Mouse (Mus musculus) v-Abl transformed pro-B cells (cell line): Measurements from ENCODE around the gene Bcl2.

ENCODE experiments used
- in situ Hi-C, 2 experiments: fragments of 400-800 bp; cut with MboI; formaldehyde crosslinking; loops; one replicate each; pipeline ENCODE4 v1.15.1; 2025; ENCODE audit not compliant: unreplicated experiment in 2 of 2

Bcl2 gene

DNA sequence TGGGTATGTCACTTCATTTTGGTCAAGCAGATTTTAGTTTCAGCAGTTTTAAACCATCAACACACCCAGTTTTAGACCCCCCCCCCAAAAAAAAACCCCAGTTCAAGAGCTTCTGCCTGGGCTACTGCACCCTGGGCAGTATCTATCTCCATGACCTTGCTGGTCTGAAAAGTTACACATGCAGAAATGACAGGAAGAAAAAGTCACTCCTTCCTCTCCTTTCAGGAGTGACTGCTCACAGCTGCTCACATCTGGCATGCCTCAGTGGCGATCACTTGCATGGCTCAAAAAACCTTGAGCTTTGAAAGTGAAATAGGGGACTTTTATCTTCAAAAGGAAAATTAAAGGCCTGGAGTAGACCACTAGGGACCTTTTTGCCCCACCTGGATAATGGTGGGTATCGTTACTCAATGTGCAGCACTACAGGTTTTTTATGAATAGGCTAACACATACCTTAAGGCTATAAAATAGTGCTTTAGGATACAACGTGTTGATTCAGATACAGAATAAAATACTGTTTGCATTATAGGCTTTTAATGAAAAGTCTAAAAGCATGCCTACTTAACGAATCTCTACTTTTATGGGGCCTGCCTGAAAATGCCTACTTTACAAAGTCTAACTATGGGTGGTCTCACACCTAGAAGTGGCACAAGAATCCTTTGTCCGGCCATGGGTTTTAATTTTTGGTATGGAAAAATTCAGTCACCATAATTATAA is 116.3 kb downstream of the Bcl2 start:
- in situ Hi-C loops = no loop called here

DNA sequence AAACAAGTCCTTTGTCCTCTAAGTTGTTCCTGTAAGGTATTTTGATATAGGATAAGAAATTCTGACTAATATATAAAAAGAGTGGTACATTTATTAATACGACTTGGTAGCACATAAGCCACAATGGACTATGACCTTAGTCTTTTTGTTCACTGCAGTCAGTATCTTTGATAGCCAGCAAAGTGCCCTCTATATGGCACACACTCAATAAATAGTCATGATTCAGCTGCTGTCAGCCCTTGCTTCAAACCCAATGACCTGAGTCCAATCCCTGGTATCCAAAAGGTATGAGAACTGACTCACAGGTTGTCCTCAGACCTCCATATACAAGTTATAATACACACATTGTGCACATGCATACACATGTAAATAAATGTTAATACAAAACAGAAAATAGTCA is 117.7 kb downstream of the Bcl2 start:
- in situ Hi-C loops = no loop called here

DNA sequence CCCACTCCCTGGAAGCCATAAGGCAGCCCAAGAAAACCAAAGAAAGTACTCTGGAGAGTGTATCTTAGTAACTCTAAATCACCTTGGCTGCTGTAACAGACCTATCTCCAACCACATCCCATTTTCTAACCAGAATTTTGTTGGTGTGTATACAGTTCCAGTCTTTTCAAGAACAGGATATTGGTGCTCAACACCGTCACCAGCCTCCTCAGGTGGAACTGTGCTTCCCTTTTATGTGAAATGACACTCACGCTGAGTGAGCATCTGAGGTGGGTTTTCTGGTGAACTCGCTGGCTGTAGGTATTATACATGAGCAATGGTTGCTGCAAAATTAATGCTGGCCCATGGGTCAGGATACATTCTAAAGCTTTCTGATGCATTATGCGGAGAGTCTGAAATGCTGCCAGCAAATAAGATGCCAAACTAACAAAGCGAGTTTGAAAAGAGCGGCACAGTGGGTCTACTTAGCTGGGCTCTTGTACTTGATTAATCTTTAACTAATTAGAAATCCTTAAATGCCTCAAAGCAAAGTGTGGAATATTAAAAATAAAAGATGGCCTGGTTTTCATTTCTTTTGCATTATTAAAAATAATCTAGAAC is 118.7 kb downstream of the Bcl2 start:
- in situ Hi-C loops = no loop called here

DNA sequence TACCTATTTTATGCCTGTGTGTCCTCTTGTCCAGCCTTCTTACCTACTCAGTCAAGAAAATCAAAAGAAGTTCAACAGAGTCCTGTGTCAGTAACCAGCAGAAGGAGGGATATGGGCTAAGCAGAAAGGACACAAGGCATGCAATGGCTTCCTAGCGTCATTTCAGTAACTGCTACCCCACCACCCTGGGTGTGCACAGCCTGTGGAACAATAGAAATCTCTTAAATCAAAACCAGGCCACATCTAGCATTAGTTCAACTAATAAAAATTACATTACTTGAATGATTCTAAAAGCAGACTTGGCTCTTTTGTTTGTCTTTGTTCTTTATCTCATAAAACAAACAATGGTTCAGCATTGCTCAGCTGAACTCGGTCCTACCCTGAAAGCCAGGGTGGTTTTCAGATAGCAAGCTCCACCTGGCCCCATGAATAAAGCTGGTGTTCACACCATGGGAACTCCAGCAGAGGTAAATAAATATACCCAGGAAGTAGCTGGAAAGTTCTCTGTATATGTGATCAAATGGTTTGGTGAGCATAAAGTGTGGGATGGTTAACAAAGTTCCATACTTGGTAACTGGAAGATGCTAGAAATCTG is 122.8 kb downstream of the Bcl2 start:
- in situ Hi-C loops = no loop called here

DNA sequence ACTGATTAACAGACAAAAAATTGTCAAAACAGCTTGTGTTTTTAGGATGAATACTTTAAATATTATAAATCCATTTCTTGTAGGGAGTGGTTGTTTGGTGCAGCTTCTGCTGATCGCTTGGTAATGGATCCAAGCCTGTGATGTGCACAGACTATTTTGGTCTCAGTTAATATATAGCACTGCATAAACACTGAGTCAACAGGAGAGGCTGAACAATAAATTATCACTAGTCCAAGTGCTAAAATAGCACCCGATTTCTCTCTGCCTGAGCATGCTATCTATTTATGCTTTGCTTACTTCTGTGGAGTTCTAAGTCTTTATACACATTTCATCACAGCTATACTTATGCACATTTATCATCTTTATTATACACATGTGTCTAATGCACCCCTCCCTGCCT is 124.9 kb downstream of the Bcl2 start:
- in situ Hi-C loops = no loop called here

DNA sequence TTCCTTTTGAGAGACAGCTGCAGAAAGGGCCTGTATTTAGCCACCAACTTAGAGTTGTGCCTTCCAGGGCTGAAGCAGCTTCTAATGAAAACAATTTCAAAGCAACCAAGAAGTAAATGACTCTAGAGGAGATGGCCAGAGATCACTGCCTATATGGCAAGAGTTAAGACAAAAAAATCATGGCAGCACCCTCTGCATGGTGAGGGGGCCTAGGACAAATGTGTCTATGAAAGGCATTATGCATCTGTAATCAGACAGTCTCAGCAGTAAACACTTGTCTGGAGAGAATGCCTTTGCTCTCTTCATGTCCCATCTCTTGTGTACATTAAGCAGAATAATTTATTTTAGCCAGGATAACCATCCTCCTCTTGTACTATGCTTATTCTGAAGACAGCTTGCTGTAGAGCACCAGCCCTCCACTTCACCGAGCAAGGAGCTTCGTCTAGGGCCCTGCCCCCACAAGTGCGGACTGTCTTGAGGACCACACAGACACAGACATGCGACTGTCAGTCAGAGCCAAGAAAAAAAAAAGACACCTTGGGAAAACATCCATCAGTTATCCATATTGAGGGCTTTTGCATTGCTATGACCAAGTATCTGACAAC is 126.1 kb downstream of the Bcl2 start:
- in situ Hi-C loops = no loop called here

DNA sequence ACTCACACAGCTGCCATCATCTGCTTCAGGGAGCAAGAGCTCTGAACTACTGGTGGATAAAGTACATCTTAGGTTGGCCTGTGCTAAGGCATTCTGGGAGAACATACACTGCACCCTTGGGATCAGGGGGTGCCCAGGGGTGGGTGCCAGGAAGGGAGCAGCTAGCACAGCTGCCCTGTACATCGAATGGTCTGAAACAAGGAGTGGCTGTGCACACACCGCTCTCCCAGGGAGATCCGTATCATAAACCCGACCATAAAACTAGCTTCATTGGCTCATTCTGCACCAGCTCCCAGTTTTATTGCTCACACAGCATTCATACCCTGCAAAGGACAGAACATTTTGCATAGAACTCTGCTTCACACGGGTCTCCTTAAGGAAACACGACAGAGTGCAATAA is 127.3 kb downstream of the Bcl2 start:
- in situ Hi-C loops = no loop called here

DNA sequence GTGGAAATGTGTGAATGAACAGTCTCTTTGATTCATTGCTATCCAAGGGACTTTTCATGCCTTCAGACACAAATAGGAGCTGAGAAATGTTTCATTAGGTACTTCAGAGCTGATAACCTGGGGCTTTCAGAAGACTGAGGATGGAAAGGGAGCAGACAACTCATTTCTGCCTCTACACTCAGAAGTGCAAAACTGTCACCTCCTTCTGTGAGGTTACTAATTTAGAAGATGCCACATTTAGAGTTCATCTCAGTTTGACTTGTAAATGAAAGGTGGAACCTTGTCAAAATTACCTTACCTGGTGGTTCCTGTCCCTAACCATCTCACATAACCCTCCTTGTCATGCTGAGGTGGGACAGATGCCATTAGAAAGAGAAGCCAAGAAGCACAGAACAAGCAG is 128.7 kb downstream of the Bcl2 start:
- in situ Hi-C loops = no loop called here

DNA sequence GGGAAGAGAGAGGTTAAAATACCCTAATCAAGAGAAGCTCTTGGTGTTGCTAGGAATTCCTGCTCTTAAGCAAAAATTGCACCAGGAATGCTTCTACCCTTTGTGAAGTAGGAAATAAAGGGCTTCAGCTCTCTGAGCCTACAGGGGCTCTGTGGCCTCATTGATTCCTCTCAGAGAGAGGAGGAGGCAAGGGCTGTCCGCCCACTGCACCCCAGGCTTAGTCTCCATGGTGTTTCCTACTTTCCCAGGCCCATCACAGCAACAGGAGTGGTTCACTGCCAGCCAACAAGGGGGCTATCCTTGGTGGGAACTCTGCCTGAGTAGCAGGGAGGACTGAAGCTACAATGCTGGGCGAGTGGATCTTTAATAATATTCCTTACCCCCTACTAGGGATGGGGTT is 129.2 kb downstream of the Bcl2 start:
- in situ Hi-C loops = no loop called here

DNA sequence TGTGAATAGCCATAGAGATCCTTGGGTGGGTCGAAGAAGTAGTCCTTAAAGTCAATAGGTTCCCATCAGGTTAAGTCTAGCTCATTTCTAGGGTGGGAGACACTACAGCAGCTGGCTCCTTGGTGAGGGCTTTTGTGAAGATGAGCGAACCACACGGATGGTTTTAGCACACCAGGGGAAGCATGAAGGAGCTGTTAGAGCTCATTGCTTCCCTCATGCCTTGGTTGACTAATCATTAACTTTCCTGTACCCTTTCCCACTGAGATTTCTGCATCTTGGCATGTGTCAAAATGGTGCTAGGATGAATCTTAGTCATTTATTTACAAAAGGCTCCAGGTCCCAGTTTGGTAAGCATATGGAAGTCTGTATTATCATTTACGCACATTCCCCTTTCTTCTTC is 129.8 kb downstream of the Bcl2 start:
- in situ Hi-C loops = no loop called here

DNA sequence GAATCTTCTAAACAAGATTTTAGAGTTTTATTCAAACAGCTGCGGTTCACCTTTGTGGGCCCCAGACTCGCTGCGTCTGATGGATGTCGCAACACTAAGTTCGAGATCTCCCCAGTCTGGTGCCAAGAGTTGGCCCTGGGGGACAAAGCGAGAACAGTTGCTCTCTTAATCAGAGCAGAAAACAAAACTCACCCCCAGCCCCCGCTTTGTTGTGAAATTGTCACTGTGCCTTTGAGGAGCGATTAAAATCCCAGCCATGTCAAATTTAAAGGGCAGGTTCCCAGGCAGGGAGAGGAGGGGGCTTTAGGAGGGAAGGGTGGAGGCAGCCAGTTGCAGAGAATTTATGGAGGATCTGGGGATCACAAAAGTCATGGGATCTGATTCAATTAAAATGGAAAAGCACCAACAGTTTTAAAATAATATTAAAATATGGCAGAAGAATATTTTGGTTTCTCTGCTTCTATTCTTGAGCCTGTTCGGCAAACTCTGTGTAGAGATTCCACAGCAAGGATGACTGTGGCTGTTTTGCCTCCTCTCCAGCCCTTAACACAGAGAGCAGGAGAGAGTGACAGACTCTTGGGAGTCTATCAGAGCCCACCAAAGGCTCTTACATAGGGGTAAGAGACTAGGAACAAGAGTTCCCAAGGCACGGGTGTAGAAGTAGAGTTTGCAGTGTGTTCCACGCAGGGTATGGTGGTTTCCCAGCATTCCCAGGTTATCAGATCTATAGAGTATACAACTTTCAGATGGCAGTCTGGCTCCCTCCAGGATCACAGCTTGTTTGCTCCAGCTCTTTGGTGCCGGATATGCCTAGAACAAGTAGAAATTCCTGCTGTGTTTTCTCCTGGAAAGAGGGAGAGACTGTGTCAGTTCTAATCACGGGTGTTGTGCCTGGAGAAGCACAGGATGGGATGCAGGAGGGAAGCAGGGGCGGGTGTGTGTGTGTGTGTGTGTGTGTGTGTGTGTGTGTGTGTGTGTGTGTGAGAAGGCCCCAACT is 130.5 kb downstream of the Bcl2 start:
- in situ Hi-C loops = no loop called here

DNA sequence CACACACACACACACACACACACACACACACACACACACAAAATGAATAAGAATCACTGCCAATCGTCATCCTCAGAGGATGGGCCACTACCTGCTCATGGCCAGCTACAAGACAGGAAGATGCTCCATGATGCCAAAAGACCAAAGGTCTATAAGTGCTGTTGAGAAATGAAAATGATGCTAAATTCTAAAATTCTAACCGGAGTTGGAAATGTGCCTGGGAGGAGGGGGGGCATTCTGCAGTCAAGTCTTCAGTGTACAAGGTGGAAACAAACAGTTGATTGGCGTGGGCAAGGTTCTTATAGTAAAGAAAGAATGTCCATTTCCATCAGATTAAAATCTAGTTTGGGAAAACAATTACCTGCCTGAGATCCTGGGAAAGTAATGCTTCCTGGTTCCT is 131.3 kb downstream of the Bcl2 start:
- in situ Hi-C loops = no loop called here

DNA sequence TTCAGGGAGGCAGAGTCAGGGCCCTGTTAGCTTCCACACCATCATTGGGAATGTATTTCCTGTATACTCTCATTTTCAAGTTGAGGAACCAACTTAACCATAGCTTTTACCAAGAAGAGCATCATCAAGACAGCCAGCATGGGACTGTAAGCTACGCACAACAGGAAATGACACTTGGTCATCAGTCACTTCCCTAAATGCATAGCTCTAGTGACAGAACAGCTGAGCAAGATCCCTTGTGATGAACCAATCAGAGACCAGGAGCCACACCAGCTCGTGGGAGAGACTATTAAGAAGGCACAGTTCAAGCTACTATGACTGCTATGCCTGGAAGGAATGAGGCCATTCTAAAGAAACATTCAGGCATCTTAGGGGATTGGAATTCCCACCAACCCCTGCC is 132.3 kb downstream of the Bcl2 start:
- in situ Hi-C loops = no loop called here

DNA sequence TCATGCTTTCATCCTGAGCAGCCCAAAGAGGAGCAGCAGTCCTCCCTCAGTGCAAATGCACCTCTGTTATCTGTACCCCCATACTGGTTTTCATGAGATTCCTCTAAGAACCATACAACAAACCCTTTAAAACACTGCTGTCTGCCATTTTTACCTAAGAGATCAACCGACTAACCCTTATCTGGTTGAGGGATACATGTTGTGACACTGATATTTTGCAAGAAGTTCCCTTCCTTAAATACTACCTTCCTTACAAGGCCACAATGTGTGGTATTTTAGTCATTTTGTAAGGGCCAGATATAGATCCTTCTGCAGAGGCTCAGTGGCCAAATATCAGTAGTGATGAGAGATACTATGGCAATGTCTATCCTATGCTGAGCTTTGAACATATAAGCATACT is 134.3 kb downstream of the Bcl2 start:
- in situ Hi-C loops = no loop called here

DNA sequence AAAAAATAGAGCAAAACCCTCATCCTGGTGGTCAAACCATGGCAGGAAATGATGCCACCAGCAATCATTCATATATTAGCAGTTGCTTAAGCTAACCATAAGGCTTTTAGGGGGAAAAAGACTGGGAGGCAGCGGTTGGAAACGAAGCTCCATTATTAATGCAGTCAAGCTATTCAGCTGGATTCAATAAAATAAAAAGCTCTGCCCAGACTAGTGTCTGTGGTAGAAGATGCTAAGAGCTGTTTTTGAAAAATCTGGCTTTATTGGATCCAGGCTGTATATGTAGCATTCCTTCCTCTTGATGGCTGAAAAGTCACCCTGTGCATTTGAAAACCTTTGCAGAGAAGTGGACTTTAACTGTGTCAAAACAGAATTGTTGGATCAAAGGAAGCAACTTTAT is 141.6 kb downstream of the Bcl2 start:
- in situ Hi-C loops = no loop called here

DNA sequence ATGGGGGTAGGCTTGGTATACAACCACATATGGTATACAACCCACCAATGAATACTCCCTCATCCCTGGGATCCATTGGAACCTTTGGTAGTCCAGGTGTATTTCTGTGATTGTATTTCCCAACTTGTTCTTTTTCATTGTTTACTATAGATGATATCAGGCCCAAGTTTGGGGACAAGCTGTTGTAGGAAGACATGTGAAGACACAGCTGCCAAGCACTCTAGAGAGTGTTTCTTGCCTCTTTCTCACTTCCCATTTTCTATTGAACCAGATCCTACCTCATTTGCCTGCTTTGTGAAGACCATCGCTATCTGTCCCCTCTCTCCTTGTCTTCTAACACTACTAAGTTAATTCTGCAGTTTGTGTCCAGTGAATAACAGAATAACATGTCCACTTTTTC is 143.2 kb downstream of the Bcl2 start:
- in situ Hi-C loops = no loop called here

DNA sequence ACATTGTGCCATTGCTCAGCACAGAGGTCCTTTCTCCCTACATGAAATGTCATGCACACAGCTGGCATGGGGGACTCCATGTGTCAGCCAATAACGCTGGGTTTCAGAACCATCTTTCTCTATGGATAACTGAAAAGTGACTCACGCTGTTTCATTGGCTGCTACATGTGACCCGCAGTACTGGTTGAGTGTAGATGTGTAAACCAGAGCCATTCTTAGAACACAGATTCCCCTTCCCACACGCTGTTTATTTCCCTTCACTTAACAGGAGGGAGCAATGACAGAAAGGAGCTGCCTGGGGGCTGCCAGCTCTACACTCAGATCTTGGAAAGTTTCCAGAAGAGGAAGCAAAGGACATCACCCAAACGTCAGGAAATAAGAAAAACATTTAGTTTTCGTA is 143.7 kb downstream of the Bcl2 start:
- in situ Hi-C loops = no loop called here

DNA sequence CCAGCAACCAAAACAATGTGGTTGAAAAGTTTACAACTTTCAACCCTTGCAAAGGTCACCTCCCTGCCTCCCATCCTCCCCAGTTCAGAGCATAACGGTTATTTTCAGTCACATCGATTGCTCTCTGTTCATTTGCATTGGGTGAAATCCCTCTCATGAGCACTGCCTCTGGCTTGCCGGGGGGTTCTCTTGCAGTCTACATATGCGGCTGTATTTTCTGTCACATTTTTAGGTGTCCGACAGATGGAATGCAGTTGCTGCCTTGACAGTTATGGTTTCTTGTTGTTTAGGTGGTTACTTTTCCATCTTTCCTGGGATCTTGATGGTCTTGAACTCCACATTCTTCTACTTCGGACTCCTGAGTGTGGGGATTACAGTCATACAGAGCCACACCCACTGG is 144.4 kb downstream of the Bcl2 start:
- in situ Hi-C loops = no loop called here

DNA sequence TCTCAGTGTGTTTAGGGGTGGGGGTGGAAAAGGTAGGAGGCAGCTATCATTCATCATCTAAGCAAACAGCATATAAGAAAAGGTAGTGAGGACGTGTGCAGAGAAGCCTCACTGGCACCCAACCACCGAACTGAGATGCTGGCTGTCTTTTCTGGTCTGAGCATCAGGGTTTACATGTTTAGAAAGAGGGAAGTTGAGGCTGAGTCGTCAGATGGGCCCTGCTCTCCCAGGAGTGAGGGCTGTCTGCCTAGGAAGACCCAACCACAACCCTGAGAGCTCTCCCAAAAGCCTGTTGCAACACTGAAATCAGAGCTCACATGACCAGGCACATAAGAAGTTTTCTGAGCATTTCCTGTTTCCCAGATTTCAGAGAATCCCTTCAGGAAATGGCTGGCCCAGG is 145.2 kb downstream of the Bcl2 start:
- in situ Hi-C loops = no loop called here

DNA sequence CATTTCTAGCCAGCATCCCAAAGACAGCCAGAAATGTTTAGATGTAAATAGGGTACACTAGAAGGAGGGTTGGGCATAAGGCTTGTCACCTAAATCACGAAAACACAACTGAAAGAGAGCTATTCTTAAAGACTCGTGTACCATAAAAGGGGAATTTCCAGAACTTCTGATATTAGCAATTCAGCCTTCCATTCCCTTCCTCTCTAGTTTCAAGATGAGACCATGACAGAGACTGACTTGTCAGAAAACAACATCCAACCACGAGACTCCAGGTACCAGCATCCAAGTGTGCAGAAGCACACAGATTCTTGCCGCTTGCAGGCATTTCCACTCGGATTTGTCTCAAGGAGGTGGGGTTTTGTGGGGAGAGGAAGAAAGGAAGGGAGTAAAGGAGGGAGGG is 146.6 kb downstream of the Bcl2 start:
- in situ Hi-C loops = no loop called here
